Mouse (Mus musculus): Measurements from ENCODE around the gene Cdkl4. TPM values are rescaled to one million over a fixed set of nuclear protein-coding genes. Genes with fewer than 3 reads are reported as not detected.
"Not testable (repeated sequence)": the region's sequence is repeated elsewhere in the genome, so short reads cannot be mapped to it uniquely, and the experiment has no call there.

Gene Cdkl4
- polyA plus RNA-seq, 2 experiments from 2014 or later, result 0.46 to 0.53 TPM

DNA sequence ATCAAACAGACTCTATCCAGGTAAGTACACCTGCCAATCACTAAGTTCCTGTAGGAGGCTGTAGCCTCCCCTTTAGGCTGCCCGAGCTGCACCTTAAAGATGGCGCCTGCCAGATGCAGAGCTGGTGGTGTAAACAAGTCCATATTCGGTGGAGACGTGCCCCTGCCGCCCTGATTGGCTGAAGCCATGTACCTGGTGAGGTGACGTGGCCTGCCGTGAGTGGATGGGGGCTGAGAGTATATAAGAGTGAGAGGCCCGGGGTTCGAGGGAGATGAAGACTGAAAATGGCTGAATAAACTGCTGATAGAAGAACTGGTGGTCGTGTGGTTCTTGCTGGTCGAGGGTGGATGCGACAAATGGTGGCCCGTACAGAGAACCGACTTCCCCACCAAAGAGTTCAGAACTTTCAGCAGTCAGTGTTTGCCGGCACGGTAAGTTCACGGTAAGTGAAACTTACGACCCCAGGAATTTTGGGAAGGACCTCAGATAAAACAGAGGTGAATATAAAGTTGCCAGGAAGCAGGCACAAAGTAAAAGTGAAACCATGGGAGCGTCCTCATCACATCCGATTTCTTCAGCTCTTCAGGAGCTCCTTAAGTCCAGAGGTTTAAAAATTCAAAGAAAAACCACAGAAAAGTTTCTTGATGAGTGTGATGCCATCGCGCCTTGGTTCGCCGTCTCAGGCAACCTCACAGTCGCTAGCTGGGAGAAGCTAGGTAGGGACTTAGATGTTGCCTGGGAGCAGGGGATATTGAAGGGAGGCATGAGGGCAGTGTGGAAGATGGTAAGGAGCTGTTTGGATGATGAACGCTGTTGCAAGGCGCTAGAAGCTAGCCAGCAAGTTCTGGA, 13.6 kb downstream of the Cdkl4 start:
- peak; percentile 60 for ATAC-seq

DNA sequence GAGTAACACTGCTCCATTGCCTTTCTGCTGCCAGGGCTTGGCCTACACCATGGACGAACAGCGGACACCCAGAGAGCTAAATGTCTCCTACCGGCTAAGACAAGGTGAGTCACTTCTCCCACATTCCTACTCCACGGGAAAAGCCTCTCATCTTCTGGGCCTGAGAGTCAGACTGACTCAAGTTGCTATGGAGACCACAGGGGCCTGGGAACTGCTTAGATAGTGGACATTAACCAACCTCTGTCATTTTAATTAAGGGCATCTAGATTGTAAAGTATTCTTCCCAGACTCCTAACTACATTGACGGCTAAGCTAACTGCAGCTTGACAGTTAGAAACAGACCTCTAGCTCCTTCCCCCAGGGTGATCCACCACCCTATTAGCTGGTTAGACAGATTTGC, 14.8 kb downstream of the Cdkl4 start:
- no peak for ATAC-seq

GRCm38 (mm10) chr17:80560669-80561401, 16.8 kb downstream of the Cdkl4 start:
- peak; percentile 75 for ATAC-seq

DNA sequence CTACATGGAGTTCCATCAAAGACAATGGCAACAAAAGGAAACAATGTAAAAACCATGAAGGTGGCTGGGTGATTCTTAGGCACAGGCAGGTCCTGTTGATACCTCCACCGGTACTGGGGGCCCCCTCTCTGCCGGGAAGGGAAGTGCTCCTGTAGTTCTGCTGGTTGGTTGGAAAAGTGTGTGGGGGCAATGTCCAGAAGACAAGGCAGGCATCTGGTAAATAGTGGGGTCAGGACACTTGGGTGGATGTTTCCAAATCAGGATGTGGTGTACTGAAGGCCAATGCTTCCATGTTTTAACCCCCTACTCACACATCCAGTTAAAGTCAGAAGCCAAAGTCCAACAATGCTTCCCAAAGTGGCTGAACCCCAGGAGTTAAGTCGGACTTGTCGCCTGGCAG, 17.9 kb downstream of the Cdkl4 start:
- no peak for ATAC-seq

GRCm38 (mm10) chr17:80559050-80559449, 18.6 kb downstream of the Cdkl4 start:
- ATAC-seq, result no peak

DNA sequence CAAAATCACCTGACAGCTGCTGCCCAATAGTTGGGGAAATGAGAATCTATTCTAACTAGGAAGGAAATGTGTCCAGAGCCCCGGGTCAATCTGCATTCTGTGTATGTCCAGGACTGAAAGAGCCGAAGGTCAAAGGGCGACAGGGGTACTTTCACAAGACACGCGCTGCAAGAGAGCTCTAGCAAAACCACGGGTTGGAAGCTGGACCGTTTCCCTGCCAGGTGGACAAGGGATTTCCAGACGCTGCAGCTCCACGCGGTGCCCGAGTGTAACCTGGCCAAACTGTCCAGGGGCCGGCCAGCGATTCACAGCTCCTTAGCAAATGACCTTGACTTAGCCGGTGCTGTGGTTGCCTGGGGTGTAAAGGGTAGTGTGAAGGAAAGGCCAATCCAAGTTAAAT, 19.0 kb downstream of the Cdkl4 start:
- ATAC-seq, result no peak

GRCm38 (mm10) chr17:80557461-80557860, 20.2 kb downstream of the Cdkl4 start:
- no peak for ATAC-seq

DNA sequence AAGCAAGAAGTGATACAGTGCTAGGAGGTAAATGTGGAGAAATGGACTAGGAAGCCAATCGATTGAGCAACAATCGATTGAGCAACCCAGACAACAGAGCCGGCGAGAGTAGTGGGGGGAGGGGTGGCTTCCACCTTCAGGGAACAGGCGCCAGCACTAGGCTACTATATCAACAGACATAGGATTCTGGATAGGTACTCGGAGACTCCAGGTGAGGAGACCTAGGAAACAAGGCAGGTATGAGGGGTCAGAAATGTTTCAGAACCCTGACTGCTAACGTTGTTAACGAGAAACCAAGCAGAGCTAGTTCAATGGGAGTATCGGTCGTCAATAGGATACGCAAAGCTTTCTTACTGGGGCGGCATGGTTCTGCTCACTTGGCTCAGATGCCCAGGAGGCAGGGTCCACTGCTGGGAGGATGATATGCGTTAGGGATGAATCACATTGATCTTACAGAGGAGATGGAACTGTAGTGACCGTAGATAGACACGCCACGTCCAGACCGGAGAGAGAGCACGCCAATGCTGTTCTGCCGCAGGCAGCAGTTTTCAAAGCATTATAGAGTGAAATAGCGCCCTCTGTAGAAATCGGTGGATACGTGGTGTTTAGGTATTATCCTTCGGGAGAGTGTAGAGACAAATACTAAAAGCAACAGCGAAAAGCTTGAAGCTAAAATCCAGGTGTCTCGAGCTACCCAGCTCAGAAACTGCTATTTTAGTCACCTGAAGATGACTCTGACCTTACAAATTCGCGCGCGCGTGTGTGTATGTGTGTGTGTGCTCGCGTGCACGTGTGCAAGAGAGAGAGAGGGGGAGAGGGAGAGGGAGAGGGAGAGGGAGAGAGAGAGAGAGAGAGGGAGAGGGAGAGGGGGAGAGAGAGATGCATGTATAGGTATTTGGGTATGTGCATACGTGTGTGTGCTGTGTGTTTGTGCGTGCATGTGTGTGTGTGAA, 24.0 kb downstream of the Cdkl4 start:
- peak; percentile 91 for ATAC-seq

DNA sequence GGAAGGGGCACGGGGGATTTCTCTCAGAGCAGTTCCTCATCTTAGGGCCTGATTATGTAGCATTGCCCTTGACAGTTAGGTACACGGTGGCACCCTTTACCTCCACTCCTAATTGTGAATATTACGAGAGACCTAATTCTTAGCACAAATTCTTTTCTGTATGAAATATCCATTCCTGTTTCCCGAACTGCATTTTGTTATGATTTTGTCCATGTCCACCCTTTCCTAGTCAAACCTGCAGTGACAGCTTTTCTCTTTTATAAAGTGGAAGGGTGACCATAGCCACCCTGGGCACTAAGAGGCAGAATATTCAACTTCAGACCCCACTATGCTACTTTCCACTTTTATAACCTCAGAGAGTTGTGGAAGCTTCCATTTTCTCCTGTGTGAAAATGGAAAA, 25.0 kb downstream of the Cdkl4 start:
- ATAC-seq, result no peak

DNA sequence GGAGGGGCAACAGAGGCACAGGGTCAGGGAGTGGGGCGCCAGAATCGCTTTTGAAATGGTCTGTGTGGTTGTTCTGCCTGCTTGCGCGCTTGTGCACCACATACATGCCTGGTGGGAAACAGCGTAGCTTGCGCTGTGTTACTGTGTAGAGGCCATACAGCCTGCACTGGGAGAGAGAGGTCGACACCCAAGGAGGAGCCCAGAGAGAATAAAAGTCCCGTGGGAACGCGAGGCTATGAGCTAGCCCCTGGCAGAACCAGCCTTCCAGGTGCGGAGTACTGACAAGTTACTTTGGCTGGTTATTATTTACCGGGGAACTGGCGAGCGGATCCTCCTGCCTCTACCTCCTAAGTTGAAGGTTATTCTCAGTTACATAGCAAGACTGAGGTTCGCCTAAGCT, 26.6 kb downstream of the Cdkl4 start:
- ATAC-seq, result no peak

DNA sequence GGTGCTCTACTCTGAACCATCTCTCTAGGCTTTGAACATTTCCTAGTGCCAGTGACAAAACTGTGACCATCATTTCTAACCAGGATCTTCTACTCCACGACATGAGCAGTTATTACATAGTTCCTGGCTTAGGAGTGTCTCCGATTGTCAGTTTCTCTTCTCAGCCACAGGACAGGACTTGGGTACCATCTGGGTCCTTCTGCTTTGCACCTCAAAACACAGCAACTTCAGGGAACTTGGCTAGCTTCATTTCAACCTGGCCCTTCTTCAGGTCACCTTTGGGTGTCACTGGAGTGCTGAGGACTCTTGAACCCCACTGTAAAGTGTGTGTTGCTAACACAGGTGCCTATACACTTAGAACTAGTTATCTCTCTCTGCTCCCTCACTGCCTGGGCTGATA, 30.8 kb downstream of the Cdkl4 start:
- no peak for ATAC-seq

- ATAC-seq, result no peak
These were observed 31.4 kb downstream of the Cdkl4 start for GRCm38 (mm10) chr17:80546227-80546626.

DNA sequence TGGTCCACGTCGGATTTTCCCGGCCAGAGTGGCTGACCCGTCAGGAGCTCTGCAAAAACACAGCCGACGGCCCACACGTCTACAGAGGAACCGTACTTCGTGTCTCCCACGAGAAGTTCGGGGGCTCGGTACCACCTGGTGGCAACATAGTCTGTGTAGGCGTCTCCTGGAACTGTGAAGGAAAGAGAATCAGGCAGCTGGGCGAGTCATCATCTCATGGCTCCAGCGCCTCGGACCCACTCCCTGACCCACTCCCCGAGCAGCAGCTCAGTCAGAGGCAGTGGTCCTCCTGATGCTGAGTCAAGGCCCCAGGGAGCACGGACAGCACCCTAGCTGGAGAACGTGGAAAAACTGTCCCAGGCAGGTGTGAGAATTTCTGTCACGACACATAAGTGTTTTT, 34.0 kb downstream of the Cdkl4 start:
- no peak for ATAC-seq

DNA sequence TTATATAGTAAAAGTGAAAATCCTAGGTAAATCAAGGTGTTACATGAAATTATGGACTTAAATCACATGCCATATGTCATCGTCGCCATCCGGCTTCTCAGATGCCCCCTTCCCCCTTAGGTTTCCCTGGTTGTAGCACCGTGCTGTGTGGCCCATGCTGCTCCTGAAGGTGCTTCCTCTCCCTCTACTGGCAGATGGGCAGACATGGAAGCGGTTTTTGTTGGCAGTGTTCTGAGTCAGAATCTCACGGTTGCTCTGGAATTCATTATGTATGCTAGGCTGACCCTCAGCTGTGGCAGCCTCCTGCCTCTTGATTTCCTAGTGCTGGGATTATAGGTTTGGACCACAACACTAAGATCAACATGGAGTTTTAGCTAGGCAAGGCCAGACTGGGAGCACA, 40.5 kb downstream of the Cdkl4 start:
- no peak for ATAC-seq

GRCm38 (mm10) chr17:80535633-80536032, 42.0 kb downstream of the Cdkl4 start:
- no peak for ATAC-seq

- ATAC-seq, result not testable (repeated sequence)
These were observed 46.3 kb downstream of the Cdkl4 start for GRCm38 (mm10) chr17:80531351-80531750.

DNA sequence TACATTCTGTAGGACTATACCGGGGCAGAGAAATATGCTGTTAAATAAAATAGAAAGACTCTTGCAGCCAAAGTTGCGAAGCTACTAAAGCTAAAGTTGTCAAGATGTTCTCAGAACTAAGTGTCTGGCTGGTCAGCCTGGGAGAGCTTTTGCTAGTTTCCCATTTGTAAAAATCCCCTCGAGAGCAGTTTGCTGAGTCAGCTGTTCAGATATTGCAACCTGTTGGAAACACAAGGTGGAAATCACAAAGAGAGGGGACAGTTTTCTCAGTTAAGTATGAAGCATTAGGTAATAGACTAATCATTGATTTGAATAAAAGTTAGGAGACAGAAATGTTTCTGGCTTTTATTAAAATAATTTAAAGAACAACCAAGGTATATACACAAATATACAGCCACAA, 54.4 kb downstream of the Cdkl4 start:
- no peak for ATAC-seq

DNA sequence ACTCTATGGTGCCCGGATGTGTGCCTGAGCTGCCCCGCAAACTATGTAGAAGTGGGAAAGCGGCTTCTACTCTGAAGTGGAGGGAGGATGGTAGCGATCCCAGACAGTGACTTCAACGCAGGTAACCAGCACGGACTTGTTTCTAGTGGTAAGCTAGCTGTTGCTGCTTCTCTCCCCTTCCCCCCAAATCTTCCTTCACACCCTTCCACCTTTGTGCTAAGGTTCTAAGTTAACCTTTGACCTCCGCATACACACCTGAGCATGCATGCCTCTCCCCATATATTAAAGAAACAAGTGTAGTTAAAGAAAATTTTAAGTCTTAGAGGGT, 55.4 kb downstream of the Cdkl4 start:
- peak; percentile 31 for ATAC-seq

GRCm38 (mm10) chr17:80521521-80522228, 55.9 kb downstream of the Cdkl4 start:
- peak; percentile 75 for ATAC-seq

- no peak for ATAC-seq
These were observed 57.1 kb downstream of the Cdkl4 start for GRCm38 (mm10) chr17:80520537-80520936.

GRCm38 (mm10) chr17:80518811-80519210, 58.8 kb downstream of the Cdkl4 start:
- no peak for ATAC-seq

DNA sequence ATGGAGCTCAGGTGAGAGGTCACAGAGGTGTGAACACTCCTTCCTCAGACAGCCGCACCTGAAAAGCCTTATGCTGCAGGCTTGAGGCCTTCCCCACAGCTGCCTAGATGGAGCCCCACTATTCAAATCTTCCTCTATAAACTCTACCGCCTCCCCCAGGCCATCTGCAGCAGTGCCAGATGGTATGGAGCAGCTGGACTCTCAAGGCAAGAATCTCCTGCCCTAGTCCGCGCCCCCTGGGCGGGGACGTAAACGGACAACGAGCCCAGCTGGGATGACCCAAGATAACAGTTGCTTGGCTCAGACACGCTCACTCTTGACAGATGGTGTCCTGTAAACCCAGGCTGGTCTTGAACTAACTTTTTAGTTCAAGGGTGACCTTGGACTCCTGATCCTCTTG, 60.4 kb downstream of the Cdkl4 start:
- ATAC-seq, result no peak
